Comparison of ENCODE assay signal across 31 mouse cellular contexts in the genomic region with DNA sequence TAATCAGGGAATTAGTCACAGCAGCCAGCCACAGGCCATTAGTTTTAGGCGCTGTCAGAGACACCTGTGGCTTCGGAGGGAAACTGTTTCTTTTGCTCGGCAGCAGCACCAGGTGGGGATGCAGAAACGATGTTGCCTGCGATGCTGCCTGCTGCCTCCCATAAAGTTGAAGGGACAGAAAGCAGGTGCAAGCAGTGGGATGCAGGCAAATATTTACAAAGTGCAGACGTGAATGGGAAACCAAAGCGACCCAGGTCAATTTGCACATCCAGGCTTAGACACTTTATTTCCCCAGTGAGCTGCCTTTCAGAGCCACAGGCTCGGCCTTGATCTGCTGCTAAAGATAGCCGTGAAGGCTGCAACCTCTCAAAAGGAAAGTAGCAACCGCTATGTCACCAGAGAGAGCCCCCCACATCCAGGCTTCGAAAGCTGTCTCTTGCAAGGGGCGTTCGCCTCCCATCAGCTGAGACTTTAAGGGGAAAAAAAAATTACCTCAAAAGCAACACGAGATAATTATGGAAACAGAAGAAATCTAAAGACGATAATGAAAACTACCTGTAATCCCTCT. TPM values are rescaled to one million over a fixed set of nuclear protein-coding genes. Genes with fewer than 3 reads are reported as not detected.
DNase-seq lines count a peak whose midpoint lies in the region; ATAC-seq and TF ChIP-seq lines count a peak whose summit lies in the region.
"Had no signal": no experiment of that assay in that cellular context is flagged by ENCODE, and none has a peak within 500 bp of the region (broad histone marks: within the 10 kb centered on the region; RNA-seq: fewer than 3 reads in every experiment).

No protein-coding gene starts in this region.

- H3K4me1 ChIP-seq in heart, embryonic 14.5 days (ENCODE audit: control insufficient read depth in 2 of 2, insufficient read depth in 2 of 2, low read length in 2 of 2), result peaks cover 11 to 14% of the 10 kb centered on the region in 2 experiments
- H3K4me1 ChIP-seq: embryonic facial prominence, embryonic 12.5 days; midbrain, embryonic 15.5 days had no signal

- no peak for TF ChIP-seq POLR2A in brain, embryonic 14.5 days (IDR thresholded peaks at IDR 0.05; ENCODE audit: borderline replicate concordance, extremely low read depth, insufficient read depth, insufficient read length, poor library complexity, severe bottlenecking)

- 0 out of 2 replicates have a peak, but pooled peaks cover 3% of the 10 kb centered on the region for H3K9me3 ChIP-seq in heart, embryonic 14.5 days (ENCODE audit: control insufficient read depth, low read length)
- H3K9me3 ChIP-seq: embryonic facial prominence, embryonic 12.5 days; forebrain, embryonic 13.5 days; midbrain, embryonic 15.5 days had no signal

- peak overlapping the region; percentile 30; the same call in 1 of the 2 replicates for H3K9ac ChIP-seq in heart, embryonic 14.5 days (ENCODE audit: low read length)
- H3K9ac ChIP-seq: embryonic facial prominence, embryonic 12.5 days; forebrain, embryonic 13.5 days; hindbrain, embryonic 14.5 days; midbrain, embryonic 15.5 days had no signal

- no peak for TF ChIP-seq CTCF in brain, embryonic 14.5 days (IDR thresholded peaks at IDR 0.05; ENCODE audit: borderline replicate concordance, extremely low read depth, insufficient read depth, insufficient read length)

- no peaks in the 10 kb centered on the region for H3K36me3 ChIP-seq in heart, embryonic 14.5 days (ENCODE audit: control insufficient read depth, insufficient read depth, low read length)
- H3K36me3 ChIP-seq: embryonic facial prominence, embryonic 12.5 days; G1E; midbrain, embryonic 15.5 days had no signal

- 19% methylated on average over 15 of the region's 15 CpGs for WGBS in heart, embryonic 14.5 days

- H3K4me2 ChIP-seq in heart, embryonic 14.5 days (ENCODE audit: low read length), result peak overlapping the region; percentile 56
- H3K4me2 ChIP-seq: embryonic facial prominence, embryonic 12.5 days; forebrain, embryonic 13.5 days; hindbrain, embryonic 14.5 days; liver, embryonic 11.5 days; midbrain, embryonic 15.5 days had no signal

- DNase-seq in adrenal gland, adult 2 months, result peak; percentile 46
- DNase-seq in adrenal gland, postnatal 4 days (ENCODE audit: low spot score in 2 of 2), result no peak
- DNase-seq in heart, adult 8-10 months (ENCODE audit: low spot score), result no peak
- peak; percentile 36 for DNase-seq in brain, embryonic 14.5 days (ENCODE audit: low read depth)
- DNase-seq in thymus, postnatal 14 days, result peak; percentile 73
- no peak for DNase-seq in layer of hippocampus, adult 18-20 months (ENCODE audit: low spot score in 2 of 2)
- no peak for DNase-seq in ovary, postnatal 14 days (ENCODE audit: low spot score)
- DNase-seq: cerebellum, adult 9-11 months; gastrocnemius, postnatal 10 days; heart, postnatal 36 days; kidney, postnatal 36 days; lung, adult 2 months; lung, postnatal 36 days; retina, postnatal 1 day had no signal

- no peaks in the 10 kb centered on the region for H3K27me3 ChIP-seq in heart, embryonic 14.5 days (ENCODE audit: control insufficient read depth, insufficient read depth, low read length)
- H3K27me3 ChIP-seq: embryonic facial prominence, embryonic 12.5 days; forebrain, embryonic 13.5 days; midbrain, embryonic 15.5 days had no signal

- peak overlapping the region; percentile 17 to 28; a peak in 2 of 4 replicates for H3K27ac ChIP-seq in heart, embryonic 14.5 days (replicated peaks in 1 of 2; ENCODE audit: control insufficient read depth in 1 of 2, insufficient read depth in 1 of 2, low read depth in 2 of 2, low read length in 2 of 2)
- H3K27ac ChIP-seq: embryonic facial prominence, embryonic 12.5 days; forebrain, embryonic 13.5 days; hindbrain, embryonic 14.5 days; midbrain, embryonic 15.5 days had no signal

- ATAC-seq in heart, embryonic 14.5 days (ENCODE audit: insufficient number of reproducible peaks, insufficient read depth, low FRiP score, low read depth), result no peak
- ATAC-seq: activated CD4-positive, CD25-positive, alpha-beta regulatory T cell, adult 4 months; forebrain, embryonic 13.5 days; intestine, embryonic 16.5 days; midbrain, embryonic 15.5 days had no signal

- peak overlapping the region in 1 of 2 experiments; percentile 3; a peak in 2 of 4 replicates for H3K4me3 ChIP-seq in heart, embryonic 14.5 days (ENCODE audit: control insufficient read depth in 1 of 2, insufficient read depth in 1 of 2, low read depth in 1 of 2, low read length in 2 of 2)
- H3K4me3 ChIP-seq: embryonic facial prominence, embryonic 12.5 days; erythroblast, embryonic 14.5 days; forebrain, embryonic 13.5 days; midbrain, embryonic 15.5 days had no signal

RNA-seq across cellular contexts. Expression of gene Gm572, which starts 13.7 kb away (rescaled TPM):
- total RNA-seq in adrenal gland, adult 2 months (2021), result not detected
- 0.07 TPM in 1 of 2 replicates, not detected in the other for polyA plus RNA-seq in adrenal gland, adult 2 months (2012; rRNA removed)
- under 1 TPM; 0.37 to 0.42 TPM for total RNA-seq in adrenal gland, postnatal 4 days (2021)
- polyA plus RNA-seq in heart, embryonic 14.5 days (2014; fragmentation: Nextera tagmentation; extraction: Ambion mirVana), result 0.19 and 0.28 TPM in 2 replicates
- total RNA-seq in heart, adult 8-10 months (2022), result 1 to 10 TPM; 5.2 to 8.4 (median 6.7) TPM
- not detected in 2 replicates for polyA plus RNA-seq in brain, embryonic 14.5 days (2012; rRNA removed)
- not detected for total RNA-seq in layer of hippocampus, adult 18-20 months (2021)
- total RNA-seq: G1E; layer of hippocampus, postnatal 10 days; megakaryocyte-erythroid progenitor cell, adult 5-6 weeks had no signal
- polyA plus RNA-seq: activated CD4-positive, CD25-positive, alpha-beta regulatory T cell, adult 4 months; CD4-positive, CD25-positive, alpha-beta regulatory T cell, adult 4 months; cortical plate, adult 2 months; embryonic facial prominence, embryonic 12.5 days; erythroblast, embryonic 14.5 days; forebrain, embryonic 13.5 days; frontal cortex, adult 2 months; G1E; hindbrain, embryonic 14.5 days; intestine, embryonic 16.5 days; kidney, embryonic 14.5 days; limb, embryonic 11.5 days; liver, embryonic 11.5 days; midbrain, embryonic 15.5 days had no signal

RNA-seq across cellular contexts. Expression of gene Tardbp, which starts 30.0 kb away (rescaled TPM):
- 100 to 1,000 TPM; 240 to 255 TPM for total RNA-seq in adrenal gland, adult 2 months (2021)
- 8.0 and 10.3 TPM in 2 replicates for polyA plus RNA-seq in adrenal gland, adult 2 months (2012; rRNA removed)
- 100 to 1,000 TPM; 280 to 349 TPM for total RNA-seq in adrenal gland, postnatal 4 days (2021)
- polyA plus RNA-seq in heart, embryonic 14.5 days (2014; fragmentation: Nextera tagmentation; extraction: Ambion mirVana), result 80.9 and 87.6 TPM in 2 replicates
- total RNA-seq in heart, adult 8-10 months (2022), result 100 to 1,000 TPM; 108 to 133 (median 124) TPM
- 438 and 625 TPM in 2 replicates for polyA plus RNA-seq in brain, embryonic 14.5 days (2012; rRNA removed)
- total RNA-seq in layer of hippocampus, adult 18-20 months (2021), result 100 to 1,000 TPM; 195 to 227 TPM

RNA-seq across cellular contexts. Expression of gene Masp2, which starts 54.4 kb away (rescaled TPM):
- 1 to 10 TPM in 1 of 2 experiments, under 1 TPM in 1; 0.55 to 5.6 TPM for total RNA-seq in adrenal gland, adult 2 months (2021)
- polyA plus RNA-seq in adrenal gland, adult 2 months (2012; rRNA removed), result 3.5 and 6.5 TPM in 2 replicates
- total RNA-seq in adrenal gland, postnatal 4 days (2021), result 10 to 100 TPM in 1 of 2 experiments, 1 to 10 TPM in 1; 1.1 to 14.8 TPM
- 0.08 TPM in 1 of 2 replicates, not detected in the other for polyA plus RNA-seq in heart, embryonic 14.5 days (2014; fragmentation: Nextera tagmentation; extraction: Ambion mirVana)
- 1 to 10 TPM in 1 of 4 experiments, under 1 TPM in 3; 0.29 to 1.2 (median 0.33) TPM for total RNA-seq in heart, adult 8-10 months (2022)
- polyA plus RNA-seq in brain, embryonic 14.5 days (2012; rRNA removed), result 1.6 and 2.6 TPM in 2 replicates
- total RNA-seq in layer of hippocampus, adult 18-20 months (2021), result 1 to 10 TPM; 3.4 to 3.9 TPM
- polyA plus RNA-seq: activated CD4-positive, CD25-positive, alpha-beta regulatory T cell, adult 4 months; kidney, embryonic 14.5 days had no signal

Comparison
In these comparisons a context has a peak if more than half of its experiments do, and no peak if none do; other contexts are left out.
1. DNase-seq: peak in adrenal gland, adult 2 months (single experiment), brain, embryonic 14.5 days (single experiment) and thymus, postnatal 14 days (single experiment); none in adrenal gland, postnatal 4 days (0 of 2), heart, adult 8-10 months (single experiment), layer of hippocampus, adult 18-20 months (0 of 2) and ovary, postnatal 14 days (single experiment).
2. RNA of gene Gm572, which starts 13.7 kb away (total RNA-seq): 5.2 to 8.4 TPM in heart, adult 8-10 months; 0.37 to 0.42 TPM in adrenal gland, postnatal 4 days, not detected in layer of hippocampus, adult 18-20 months and not detected in adrenal gland, adult 2 months; every median in the first group is over 4 times any median in the second.